Mouse (Mus musculus): ENCODE data around the gene Brox.
A peak's percentile ranks its signal among the peaks of the same experiment; 100 is the strongest.
"Not testable (repeated sequence)": the region's sequence is repeated elsewhere in the genome, so short reads cannot be mapped to it uniquely, and the experiment has no call there.

The Brox gene

DNA sequence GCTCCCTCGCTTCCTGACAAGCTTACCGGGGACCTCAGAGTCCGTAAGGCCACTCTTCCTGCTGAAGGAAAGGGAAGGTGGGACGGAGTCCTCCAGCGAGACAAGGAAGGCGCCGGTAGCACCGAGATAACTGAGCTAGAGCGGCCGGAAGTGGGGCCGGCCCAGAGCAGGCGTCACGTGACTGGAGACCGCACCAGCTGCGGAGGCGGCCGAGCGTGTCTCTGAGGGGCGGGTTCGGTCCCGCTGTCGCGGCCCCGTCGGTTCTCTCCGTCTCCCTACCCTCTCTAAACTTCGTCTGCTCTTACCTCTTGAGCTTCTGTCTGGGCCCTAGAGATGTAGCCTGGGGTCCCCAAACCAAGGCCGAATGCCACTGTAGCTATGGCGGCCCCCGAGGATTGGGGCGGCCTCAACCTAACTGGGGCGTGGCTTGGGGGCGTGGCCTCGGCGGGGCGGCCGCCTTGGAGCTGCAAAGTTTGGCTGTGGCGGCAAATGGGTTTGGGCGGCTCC is at the start of gene Brox:
Gene Brox, minus strand, starts transcription at position 393 of the 507 bp plus-strand sequence.
- peak; percentile 94 to 95 for DNase-seq (ENCODE audit: low spot score in 2 of 2)

DNA sequence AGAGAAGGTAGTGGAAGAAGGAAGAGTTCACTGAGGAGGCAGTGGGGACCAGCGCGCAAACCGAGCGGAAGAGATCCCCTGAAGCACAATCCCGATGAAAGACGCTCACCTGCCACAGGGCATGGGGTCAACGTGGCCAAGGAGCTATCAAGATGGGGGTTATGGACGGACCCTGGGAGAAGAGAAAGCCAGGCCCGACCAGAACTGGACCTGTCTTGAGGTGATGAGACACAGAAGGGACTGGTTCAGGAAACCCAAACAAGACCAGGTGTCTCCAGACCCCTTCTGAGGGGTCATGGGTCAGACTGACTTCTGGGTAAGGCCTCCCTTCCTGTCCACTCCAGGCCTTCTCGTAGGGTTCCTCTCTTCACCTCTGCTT is 48.7 kb upstream of the Brox start:
- no peak for DNase-seq (ENCODE audit: low spot score in 2 of 2)

DNA sequence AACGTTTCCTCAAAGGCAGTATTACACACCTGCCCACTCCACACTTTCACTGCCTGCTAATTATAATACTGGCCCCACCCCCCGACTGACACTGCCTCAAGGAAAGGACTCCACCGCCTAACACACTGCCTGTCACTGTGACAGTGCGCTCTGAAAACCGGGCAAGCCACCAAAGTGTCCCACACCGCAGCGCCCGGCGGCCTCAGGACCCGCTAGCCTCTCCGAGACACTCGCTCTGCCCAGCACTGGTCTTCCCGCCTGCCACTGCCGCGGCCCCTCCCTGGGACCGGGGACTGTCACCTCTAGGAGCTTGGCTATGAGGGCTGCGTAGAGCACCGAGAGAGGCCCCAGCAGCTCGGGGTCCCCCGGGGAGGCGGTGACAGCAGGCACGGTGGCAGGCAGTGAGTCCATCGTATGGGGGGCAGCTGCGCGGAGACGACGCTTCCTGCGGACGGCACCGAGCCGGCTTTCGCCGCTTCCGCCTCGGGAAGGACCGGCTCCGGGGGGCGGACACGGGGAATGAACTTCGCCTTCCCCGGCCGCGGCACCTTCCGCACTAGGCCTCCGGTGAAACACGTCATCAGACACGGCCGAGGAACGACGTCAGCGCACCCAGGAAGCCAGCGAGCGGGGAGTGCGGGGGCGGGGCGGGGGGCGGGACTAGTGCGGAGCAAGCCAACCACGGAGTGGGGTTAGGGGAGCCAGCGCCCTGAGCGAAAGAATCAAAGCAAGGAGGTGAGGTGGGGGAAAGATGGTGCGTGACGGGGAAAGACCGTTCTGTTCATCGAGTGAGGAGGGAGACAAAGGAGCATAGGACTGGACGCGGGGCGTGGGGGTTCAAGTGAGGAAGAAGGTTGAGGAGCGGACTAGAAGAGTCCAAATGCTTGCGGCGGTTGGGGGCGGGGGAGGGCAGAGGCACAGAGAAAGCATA is 48.1 kb upstream of the Brox start:
- peak; percentile 83 to 89 for DNase-seq (ENCODE audit: low spot score in 2 of 2)

DNA sequence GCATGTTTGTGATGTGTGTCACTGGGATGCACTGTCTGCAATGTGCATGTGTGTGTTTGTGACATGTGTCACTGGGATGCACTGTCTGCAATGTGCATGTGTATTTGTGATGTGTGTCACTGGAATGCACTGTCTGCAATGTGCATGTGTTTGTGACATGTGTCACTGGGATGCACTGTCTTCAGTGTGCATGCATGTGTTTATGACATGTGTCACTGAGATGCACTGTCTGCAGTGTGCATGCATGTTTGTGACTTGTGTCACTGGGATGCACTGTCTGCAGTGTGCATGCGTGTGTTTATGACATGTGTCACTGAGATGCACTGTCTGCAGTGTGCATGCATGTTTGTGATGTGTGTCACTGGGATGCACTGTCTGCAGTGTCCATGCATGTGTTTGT is 45.8 kb upstream of the Brox start:
- DNase-seq (ENCODE audit: low spot score in 2 of 2) = not testable (repeated sequence)

DNA sequence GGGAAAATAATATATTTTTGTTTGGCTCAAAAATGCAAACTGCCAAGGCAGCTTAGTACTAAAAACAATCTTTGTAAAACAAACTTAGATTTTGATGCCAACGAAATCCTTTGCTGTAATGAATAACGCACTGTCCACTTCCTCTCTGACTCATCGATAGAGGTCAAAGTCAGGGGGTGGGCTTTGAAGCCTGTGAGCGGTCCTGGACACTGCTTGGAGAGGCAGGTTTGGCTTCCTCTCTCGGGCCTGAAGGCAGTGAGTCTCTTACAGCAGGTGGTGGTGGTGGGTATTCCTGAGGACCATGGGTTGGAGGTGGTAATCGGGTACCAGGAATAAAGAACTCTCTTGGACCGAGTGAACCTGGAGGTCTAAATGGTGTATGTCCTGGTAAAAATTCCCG is 30.1 kb upstream of the Brox start:
- DNase-seq (ENCODE audit: low spot score in 2 of 2) = no peak

DNA sequence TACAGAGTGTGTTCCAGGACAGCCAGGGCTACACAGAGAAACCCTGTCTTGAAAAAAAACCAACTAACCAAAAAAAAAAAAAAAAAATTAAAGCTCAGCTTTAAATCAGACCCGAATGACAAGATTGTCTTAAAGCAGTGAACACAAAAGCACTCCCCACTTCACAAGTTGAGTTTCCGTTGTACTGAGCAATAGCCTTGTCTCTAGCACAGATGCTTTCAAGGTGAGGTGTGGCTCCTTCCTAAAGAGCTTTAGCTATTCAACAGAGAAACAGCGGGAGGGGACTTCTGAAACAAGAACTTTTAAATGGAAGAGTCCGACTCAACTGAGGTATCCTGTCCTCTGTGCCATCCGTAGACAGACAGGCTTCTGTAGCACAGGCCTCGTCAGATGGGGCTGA is 27.4 kb upstream of the Brox start:
- DNase-seq (ENCODE audit: low spot score in 2 of 2) = no peak

DNA sequence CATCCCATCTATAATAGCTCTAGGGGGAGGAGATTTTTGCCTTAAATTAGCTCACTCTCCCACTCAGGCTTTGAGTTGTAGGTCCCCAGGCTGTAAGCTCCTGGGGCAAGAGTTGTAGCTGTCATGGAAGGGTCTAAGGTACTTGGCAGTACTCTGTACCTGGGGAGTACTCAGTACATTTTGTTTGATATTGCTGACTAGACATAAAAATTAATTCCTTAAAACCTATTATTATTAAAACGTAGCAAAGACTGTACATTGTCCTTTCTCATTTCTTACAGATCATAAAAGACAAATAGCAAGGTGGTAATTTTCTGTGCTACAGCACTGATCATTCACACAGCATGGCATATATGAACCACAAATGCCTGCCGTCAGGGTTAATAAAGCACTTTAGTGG is 26.9 kb upstream of the Brox start:
- DNase-seq (ENCODE audit: low spot score in 2 of 2) = no peak

DNA sequence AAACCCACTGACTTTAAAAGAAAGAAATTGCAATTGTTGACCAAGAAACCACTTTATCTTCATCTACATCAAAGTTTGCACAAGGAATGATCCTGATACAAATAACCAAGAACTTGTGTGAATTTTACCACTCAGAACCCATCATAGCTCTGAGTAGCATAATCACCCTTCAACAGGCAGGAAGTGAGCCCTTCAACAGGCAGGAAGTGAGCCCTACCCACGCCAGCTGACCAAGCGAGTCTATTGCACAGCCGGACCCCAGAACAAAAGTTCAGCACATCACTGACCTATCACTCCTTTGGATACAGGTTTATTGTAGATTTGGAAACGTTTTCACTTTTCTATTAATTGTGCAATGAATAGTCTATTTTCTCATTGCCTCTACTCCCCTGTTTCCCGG is 25.4 kb upstream of the Brox start:
- not testable (repeated sequence) for DNase-seq (ENCODE audit: low spot score in 2 of 2)

DNA sequence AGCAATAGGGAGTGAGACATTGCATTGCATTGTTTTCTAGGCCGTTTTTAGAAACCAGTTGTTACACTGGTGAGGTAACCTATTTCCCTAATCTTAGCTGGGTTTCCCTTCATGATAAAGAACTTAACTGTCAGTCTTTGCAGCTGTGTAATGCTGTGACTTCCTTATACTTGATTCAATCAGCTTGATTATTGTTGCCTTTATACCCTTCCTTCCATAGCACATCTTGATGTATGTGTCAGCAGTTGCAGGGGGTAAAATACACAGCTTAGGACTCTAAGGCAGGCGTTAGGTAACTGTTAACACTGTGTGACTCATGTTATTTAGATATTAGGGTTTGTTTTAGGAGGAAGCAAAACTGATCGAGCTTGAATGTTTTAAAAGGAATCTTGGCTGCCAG is 23.6 kb upstream of the Brox start:
- DNase-seq (ENCODE audit: low spot score in 2 of 2) = no peak

DNA sequence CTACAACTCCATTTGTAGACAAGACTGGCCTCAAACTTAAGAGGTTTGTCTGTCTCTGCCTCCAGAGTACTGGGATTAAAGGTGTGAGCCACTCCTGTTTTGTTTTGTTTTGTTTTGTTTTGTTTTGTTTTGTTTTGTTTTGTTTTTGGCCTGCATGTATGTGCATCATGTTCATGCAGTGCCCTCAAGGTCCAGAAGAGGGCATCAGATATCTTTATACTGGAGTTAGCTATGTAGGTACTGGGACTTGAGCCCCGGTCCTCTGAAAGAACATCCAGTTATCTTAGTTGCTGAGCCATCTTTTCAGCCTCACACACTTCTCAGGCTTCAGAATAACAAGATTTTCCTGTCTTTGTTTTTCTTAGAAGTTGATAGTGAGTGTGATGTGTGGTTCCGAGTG is 18.7 kb upstream of the Brox start:
- no peak for DNase-seq (ENCODE audit: low spot score in 2 of 2)

DNA sequence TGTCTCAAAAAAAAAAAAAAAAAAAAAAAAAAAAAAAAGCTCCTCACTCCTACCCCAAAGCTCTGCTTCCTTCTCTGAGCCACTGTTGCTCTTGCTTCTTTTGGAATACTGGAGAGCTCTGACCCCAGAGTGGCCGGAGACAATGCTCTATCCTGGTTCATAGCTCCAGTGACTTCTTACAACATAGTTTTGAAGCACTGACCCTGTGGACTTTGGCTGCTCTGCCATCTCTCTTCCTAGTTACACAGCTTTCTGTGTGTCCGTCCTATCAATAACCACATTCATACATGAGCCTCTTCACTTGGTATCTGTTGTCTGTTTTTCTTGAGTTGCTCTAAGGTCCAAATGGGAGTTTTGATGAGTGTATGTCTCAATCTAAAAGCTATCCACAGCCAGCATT is 15.0 kb upstream of the Brox start:
- no peak for DNase-seq (ENCODE audit: low spot score in 2 of 2)

DNA sequence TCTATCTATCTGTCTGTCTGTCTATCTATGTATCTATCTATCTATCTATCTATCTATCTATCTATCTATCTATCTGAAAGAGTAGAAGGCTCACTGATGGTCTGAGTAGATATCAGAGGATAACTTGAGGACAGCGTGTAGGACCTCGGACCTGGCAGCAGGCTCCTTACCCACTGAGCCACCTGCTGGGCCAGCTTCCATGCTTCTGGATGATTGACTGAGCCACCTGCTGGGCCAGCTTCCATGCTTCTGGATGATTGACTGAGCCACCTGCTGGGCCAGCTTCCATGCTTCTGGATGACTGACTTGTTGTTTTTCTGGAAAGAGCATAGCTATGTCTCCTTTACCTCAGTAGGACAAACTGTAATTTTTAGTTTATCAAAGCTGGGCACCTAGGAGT is 12.5 kb upstream of the Brox start:
- not testable (repeated sequence) for DNase-seq (ENCODE audit: low spot score in 2 of 2)

DNA sequence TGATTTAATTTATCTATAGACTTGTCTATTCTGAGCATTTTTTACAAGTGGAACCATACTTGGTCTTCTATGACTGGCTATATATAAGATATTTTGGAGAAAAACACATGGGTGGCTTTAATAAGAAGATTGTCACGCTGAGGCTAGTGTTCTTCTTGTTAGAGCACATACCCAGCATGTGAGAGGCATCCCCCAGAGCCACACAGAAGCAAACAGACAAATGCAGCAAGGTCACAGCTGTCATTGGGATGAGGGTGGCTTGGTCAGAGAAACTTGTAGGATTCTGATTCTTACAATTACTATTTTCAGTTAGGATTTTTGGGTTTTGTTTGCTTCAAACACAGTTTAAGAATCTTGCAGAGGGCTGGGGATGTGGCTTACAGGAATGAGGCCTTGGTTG is 11.4 kb upstream of the Brox start:
- DNase-seq (ENCODE audit: low spot score in 2 of 2) = no peak

DNA sequence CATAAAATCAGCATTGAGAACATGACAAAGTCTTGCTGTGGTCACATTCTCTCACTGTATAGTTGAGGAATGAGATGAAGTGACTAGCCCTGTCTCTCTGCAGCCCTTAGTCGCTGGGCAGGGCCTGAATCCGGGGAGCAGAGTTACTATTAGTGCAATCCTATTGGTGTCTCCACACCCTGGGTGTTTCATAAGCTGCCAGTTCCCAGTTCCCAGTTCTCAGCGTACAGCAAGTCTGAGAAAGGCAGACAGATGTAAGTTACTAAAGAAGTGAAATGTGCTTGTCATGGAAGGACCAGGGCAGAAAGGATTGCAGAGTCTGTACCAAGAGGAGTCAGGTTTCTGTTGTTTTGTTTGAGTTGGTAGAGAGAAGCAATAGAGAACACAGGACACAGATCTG is 10.5 kb upstream of the Brox start:
- DNase-seq (ENCODE audit: low spot score in 2 of 2) = no peak

DNA sequence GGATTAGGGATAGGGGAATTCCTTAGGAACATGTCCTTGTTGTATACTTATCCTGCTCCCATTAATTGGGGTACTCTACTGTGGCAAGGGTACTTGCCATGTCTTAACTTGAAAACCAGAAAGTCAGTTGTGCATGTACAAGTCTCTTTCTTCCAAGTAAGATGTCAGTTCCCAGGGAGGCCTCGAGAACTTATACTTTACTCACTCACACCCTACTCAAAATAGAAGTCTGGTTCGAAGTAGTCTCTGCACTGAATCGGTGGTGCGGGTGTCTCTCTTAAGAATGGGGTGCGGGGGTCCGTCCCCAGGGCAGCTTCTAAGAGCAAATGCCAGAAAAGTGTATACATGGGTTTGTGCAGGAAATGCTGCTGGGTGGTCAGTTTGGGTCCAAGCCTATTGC is 2.1 kb upstream of the Brox start:
- peak; percentile 93 to 100 for DNase-seq (ENCODE audit: low spot score in 2 of 2)

DNA sequence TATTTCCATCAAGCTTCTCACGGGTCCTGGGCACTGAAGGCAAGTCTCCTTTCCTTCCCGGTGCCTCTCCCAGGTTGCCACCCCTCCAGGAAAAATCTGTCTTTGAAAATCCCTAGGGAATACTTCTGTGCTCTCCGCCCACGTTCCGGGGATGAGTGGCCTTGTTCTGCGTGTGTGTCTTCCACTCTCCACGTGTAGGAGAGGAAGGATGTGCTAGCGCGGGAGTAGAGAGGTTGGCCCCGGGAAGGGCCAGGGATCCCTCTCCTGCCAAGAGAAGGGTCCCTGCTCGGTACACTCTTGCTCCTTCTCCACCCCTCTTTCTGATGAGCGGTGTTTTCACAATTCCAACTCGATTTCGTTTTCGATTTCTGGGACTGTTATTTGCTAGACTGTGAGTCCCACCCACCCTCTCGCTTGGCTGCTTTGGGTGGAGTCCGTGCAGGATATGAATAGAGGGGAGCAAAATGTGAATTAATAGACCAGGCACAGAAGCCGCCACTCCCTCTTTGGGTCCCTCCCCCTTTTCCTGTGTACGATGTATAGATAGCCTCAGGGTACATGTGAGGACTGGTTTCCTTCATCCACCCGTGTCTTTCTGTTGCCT is 919 bp upstream of the Brox start:
- peak; percentile 12 to 37 for DNase-seq (ENCODE audit: low spot score in 2 of 2)

DNA sequence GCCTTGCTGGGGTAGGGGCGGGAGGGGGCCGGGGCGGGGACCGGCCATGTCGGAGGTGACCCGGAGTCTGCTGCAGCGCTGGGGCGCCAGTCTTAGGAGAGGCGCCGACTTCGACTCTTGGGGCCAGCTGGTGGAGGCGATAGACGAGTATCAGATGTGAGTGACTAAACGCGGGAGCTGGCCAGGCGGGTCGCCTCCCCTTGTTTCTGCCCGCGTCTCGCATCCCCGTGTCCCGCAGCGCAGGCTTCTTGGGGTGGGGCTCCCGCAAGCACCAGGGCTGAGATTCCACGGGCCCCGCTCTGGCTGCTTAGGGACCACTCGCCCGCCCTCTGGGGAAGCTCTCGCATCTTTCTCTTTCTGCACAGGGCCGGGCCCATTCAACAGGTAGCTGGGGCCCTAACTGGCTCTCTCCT is 410 bp upstream of the Brox start:
- DNase-seq (ENCODE audit: low spot score in 2 of 2) = peak; percentile 38 to 42

DNA sequence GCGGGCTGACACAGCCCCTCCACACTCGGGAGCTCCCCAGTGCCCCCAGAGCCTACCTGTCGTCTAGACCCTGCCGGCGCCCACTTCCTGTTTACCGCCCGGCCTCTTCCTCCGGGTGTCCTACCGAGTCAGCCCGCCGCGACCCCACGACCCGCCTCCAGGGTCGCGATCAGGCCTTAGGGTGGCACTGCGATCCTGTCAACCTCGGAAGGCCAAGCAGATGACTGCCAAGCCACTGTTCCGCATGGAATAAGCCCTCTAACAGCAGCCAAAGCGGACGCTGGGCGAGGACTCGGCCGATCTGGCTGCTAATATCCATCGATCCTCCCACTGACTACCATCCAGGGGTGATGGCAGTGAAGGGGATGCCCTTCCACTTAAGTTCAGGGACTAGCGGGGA is 604 bp downstream of the Brox start, which contains the start of gene Aida:
Gene Aida, plus strand, starts transcription at position 126 of the 400 bp plus-strand sequence.
- DNase-seq (ENCODE audit: low spot score in 2 of 2) = no peak

DNA sequence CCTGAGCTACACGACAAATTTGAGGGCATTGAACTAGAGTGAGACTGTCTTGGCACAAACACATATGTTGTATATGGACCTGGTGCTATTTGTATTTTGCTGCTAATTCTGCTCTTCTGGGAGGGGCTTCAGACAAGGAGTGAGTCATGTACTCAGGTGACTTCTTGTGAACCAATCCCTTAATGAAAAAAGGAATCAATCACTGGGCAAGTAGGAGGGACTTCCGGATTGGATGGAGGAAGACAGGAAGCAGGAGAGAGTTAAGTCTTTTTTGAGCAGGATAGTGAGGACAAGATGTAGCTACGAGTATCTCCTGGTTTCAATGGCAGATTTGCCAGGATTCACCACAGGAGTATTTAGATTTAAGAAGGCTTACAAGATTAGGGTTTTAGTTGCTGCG is 7.5 kb downstream of the Brox start:
- DNase-seq (ENCODE audit: low spot score in 2 of 2) = no peak

DNA sequence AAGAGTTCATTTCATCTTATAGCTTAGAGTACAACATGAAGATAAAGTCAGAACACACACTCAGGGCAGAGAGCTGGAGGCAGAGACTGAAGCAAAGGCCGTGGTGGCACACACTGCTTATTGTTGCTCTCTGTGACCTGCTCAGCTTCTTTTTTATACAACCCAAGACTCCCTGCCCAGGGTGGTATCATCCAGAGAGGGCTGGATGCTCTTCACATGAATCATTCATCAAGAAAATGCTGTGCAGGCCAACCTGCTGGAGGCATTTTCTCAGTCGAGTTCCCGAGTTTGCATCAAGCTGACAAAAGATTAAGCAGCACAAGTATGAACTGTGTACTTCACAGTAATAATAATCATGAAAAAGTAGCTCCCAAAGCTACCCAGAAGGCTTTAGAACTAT is 8.7 kb downstream of the Brox start:
- DNase-seq (ENCODE audit: low spot score in 2 of 2) = no peak

DNA sequence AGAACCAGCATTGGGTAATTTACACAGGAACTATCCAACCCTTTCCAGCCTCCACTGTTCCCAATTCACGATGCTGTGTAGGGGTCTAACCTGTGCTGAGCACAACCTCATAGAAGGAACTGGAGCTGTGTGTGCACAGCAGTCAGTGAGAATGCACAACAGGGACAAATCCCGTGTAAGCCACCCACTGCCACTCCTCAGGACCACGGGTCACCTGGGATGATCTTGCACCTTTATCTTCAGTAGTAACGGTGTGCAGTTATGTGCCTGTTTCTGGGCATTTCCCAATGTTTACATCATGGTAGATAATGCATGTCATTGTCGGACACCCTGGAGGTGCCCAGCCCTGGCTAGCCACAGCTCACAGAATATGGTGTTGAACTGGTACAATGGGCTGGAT is 21.3 kb downstream of the Brox start:
- DNase-seq (ENCODE audit: low spot score in 2 of 2) = no peak

DNA sequence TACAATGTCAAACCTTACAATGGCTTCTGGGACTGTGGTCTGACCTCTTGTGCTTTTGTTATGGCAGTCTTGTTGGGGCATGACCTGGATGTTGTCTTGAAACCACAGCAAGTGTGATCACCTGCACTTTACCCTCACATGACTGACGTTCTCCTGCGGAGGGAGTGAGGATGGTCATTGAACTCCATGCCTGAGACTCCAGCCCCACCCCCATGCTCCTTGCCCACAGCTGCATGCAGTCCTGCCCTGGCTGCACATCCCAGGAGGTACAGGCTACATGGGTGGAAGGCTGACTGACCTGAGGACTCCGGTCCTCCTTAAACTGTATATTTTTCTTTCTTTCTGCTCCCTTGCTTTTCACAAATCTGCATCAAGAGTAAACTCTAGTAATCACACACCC is 22.7 kb downstream of the Brox start:
- no peak for DNase-seq (ENCODE audit: low spot score in 2 of 2)
